Mouse (Mus musculus) induced T-regulatory cell, adult 2 months (primary cell): ENCODE results near the gene Chd2.

Experiments used
- DNase-seq: peaks from one replicate; pipeline ENCODE4 v3.0.0-alpha.2; 2012; ENCODE audit warnings: low read depth

The Chd2 gene

GRCm38 (mm10) chr7:73541412-73542130 lies at the start of gene Chd2:
Gene Chd2, minus strand, starts transcription at chr7:73541830.
- DNase-seq = peak; percentile 92

GRCm38 (mm10) chr7:73590757-73591156 lies 49.1 kb upstream of the Chd2 start:
- DNase-seq = no peak

GRCm38 (mm10) chr7:73589208-73589771 lies 47.7 kb upstream of the Chd2 start:
- peak; percentile 86 for DNase-seq

GRCm38 (mm10) chr7:73588351-73588906 lies 46.8 kb upstream of the Chd2 start:
- DNase-seq = peak; percentile 76

GRCm38 (mm10) chr7:73586717-73587116 lies 45.1 kb upstream of the Chd2 start:
- peak; percentile 41 for DNase-seq

GRCm38 (mm10) chr7:73586206-73586605 lies 44.6 kb upstream of the Chd2 start:
- DNase-seq = peak; percentile 47

GRCm38 (mm10) chr7:73585114-73586032 lies 43.7 kb upstream of the Chd2 start:
- peak; percentile 62 for DNase-seq

GRCm38 (mm10) chr7:73584009-73584995 lies 42.7 kb upstream of the Chd2 start:
- DNase-seq = peak; percentile 90

GRCm38 (mm10) chr7:73583400-73583799 lies 41.8 kb upstream of the Chd2 start:
- DNase-seq = peak; percentile 80

- no peak for DNase-seq
These were observed 40.3 kb upstream of the Chd2 start for GRCm38 (mm10) chr7:73581836-73582375.

GRCm38 (mm10) chr7:73579072-73579731 lies 37.6 kb upstream of the Chd2 start:
- no peak for DNase-seq

GRCm38 (mm10) chr7:73577888-73578421 lies 36.3 kb upstream of the Chd2 start:
- no peak for DNase-seq

GRCm38 (mm10) chr7:73576101-73576936 lies 34.7 kb upstream of the Chd2 start:
- peak; percentile 58 for DNase-seq

GRCm38 (mm10) chr7:73575257-73575656 lies 33.6 kb upstream of the Chd2 start:
- no peak for DNase-seq

GRCm38 (mm10) chr7:73574673-73575072 lies 33.0 kb upstream of the Chd2 start:
- peak; percentile 13 for DNase-seq

- DNase-seq = peak; percentile 75
These were observed 30.9 kb upstream of the Chd2 start for GRCm38 (mm10) chr7:73572571-73572970.

- DNase-seq = peak; percentile 46
These were observed 27.3 kb upstream of the Chd2 start for GRCm38 (mm10) chr7:73568801-73569403.

- no peak for DNase-seq
These were observed 26.1 kb upstream of the Chd2 start for GRCm38 (mm10) chr7:73567754-73568161.

GRCm38 (mm10) chr7:73564131-73564530 lies 22.5 kb upstream of the Chd2 start:
- no peak for DNase-seq
